Mouse (Mus musculus): ENCODE measurements around the gene Muc1. TPM values are rescaled to one million over a fixed set of nuclear protein-coding genes. Genes with fewer than 3 reads are reported as not detected.

Muc1 gene
- polyA plus RNA-seq, 3 experiments from 2014 or later, result 1.6 to 2.5 (median 1.8) TPM

- no peak for ATAC-seq
Measured at GRCm38 (mm10) chr3:89236516-89236915, 7.7 kb downstream of the Muc1 start.

GRCm38 (mm10) chr3:89237682-89238081 is 8.8 kb downstream of the Muc1 start:
- no peak for ATAC-seq

GRCm38 (mm10) chr3:89238494-89238893 is 9.6 kb downstream of the Muc1 start:
- ATAC-seq, result no peak

GRCm38 (mm10) chr3:89242331-89242895 is 13.6 kb downstream of the Muc1 start:
- no peak for ATAC-seq

- no peak for ATAC-seq
Measured at GRCm38 (mm10) chr3:89243609-89244008, 14.8 kb downstream of the Muc1 start.

GRCm38 (mm10) chr3:89244158-89244981 is 15.5 kb downstream of the Muc1 start:
- no peak for ATAC-seq

GRCm38 (mm10) chr3:89244982-89245687 is 16.3 kb downstream of the Muc1 start:
- no peak for ATAC-seq

GRCm38 (mm10) chr3:89245688-89246171 is 16.9 kb downstream of the Muc1 start, which contains the start of gene Krtcap2:
TSS of gene Krtcap2 (plus strand) at chr3:89245966.
- ATAC-seq, result peak; percentile 14

- ATAC-seq, result peak; percentile 80
Measured at GRCm38 (mm10) chr3:89246261-89247100, 17.6 kb downstream of the Muc1 start, which contains the start of gene Trim46. TSS of gene Trim46 (minus strand) at chr3:89246309.

- no peak for ATAC-seq
Measured at GRCm38 (mm10) chr3:89247466-89247865, 18.6 kb downstream of the Muc1 start.

- ATAC-seq, result no peak
Measured at GRCm38 (mm10) chr3:89250435-89251040, 21.7 kb downstream of the Muc1 start.

GRCm38 (mm10) chr3:89251365-89251895 is 22.6 kb downstream of the Muc1 start:
- ATAC-seq, result peak; percentile 58

GRCm38 (mm10) chr3:89254994-89255393 is 26.1 kb downstream of the Muc1 start:
- ATAC-seq, result no peak

- ATAC-seq, result no peak
Measured at GRCm38 (mm10) chr3:89256177-89256576, 27.3 kb downstream of the Muc1 start.

GRCm38 (mm10) chr3:89259076-89259475 is 30.2 kb downstream of the Muc1 start, which contains the start of gene Dpm3:
TSS of gene Dpm3 (plus strand) at chr3:89259358.
- no peak for ATAC-seq

GRCm38 (mm10) chr3:89260211-89260610 is 31.4 kb downstream of the Muc1 start:
- no peak for ATAC-seq

- no peak for ATAC-seq
Measured at GRCm38 (mm10) chr3:89262417-89262816, 33.6 kb downstream of the Muc1 start.

GRCm38 (mm10) chr3:89266439-89266893 is 37.6 kb downstream of the Muc1 start:
- ATAC-seq, result peak; percentile 93

GRCm38 (mm10) chr3:89268916-89269315 is 40.1 kb downstream of the Muc1 start:
- no peak for ATAC-seq

GRCm38 (mm10) chr3:89270051-89270755 is 41.3 kb downstream of the Muc1 start, which contains the start of gene Slc50a1:
TSS of gene Slc50a1 (minus strand) at chr3:89270570.
- ATAC-seq, result peak; percentile 77

- no peak for ATAC-seq
Measured at GRCm38 (mm10) chr3:89270891-89271290, 42.0 kb downstream of the Muc1 start.
